Mouse (Mus musculus): ENCODE measurements around the gene Bhlhe23.

Bhlhe23 gene

DNA sequence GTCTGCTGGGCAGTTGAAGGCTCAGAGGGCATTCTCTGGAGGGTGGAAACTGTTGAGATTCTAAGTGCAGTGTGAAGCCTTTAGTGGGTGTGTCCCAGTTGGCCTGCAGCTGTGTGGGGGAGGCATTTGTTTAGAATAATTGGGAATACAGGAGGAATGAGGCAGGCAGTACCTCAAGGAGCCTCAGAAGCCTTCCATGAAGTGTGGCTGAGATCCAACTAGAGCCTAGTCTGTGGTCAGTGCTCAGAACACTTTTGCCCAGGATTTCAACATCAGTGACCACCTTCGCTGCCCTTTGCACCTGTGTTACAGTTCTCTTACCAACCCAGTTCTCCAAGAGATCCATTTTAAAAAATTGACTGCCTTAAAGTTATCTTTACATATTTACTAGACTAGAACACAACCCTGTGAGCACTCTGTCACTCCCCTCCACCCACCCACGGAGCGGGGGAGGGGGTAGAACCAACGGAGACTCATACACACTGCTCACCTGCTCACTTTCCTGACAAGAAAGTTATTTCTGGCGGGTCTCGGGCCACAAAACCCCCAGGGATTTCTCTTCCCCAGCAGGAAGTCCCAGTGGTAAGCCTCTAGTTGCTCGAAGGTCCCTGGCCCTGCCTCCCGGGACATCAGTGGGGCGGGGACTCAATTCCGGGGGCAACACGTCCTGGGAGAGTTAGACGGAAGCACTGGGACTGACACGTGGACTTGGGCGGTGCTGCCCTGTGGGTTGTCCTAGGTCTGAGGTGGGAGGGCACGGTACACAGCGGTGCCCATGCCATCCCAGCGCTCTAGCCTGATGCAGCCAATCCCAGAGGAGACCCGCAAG lies 51.9 kb downstream of the Bhlhe23 start, which contains the start of gene Slc17a9:
Gene Slc17a9 (plus strand): TSS at position 679 of the 829 bp plus-strand sequence.
- peak; percentile 54 for DNase-seq
